In the genomic region with DNA sequence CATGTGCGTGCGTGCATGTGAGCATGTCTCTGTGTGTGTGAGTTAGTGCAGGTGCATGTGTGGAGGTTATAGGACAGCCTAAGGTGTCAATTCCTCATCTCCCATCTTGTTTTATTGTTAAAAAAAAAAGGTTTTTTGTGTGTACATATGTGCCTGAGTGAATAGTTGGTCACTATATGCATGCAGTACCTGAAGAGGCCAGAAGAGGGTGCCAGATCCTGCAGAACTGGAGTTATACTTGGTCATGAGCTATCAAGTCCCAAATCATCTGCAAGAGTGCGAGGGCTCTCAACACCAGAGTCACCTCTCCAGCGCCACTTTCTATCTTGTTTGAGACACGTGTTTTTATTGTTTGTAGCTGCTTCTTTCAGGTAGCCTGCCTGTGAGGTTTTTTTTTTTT, we compare ENCODE assay signal across 8 mouse cellular contexts.
DNase-seq lines count a peak whose midpoint lies in the region; ATAC-seq and TF ChIP-seq lines count a peak whose summit lies in the region.

No protein-coding gene starts in this region.

- no peak for DNase-seq in heart, adult 2 months
- DNase-seq in heart, adult 8-10 months (ENCODE audit: low spot score) = no peak
- DNase-seq in midbrain, embryonic 14.5 days = peak; percentile 63
- DNase-seq in embryo, embryonic 10 days (ENCODE audit: low spot score) = peak; percentile 51
- peak; percentile 45 for DNase-seq in retina, postnatal 1 day
- DNase-seq in ovary, postnatal 36 days (ENCODE audit: low spot score) = no peak
- DNase-seq in layer of hippocampus, adult 9-11 months = no peak

- H3K27ac ChIP-seq in heart, adult 2 months = no peak overlapping the region
- H3K27ac ChIP-seq in midbrain, embryonic 14.5 days (replicated peaks; ENCODE audit: low read depth, low read length) = no peak overlapping the region
- no peak overlapping the region for H3K27ac ChIP-seq in midbrain, embryonic 16.5 days (ENCODE audit: low read length)

- H3K4me3 ChIP-seq in heart, adult 2 months = no peak overlapping the region
- H3K4me3 ChIP-seq in midbrain, embryonic 14.5 days (replicated peaks; ENCODE audit: low read depth, low read length) = no peak overlapping the region
- no peak overlapping the region for H3K4me3 ChIP-seq in midbrain, embryonic 16.5 days (ENCODE audit: low read depth, low read length)

- TF ChIP-seq EP300 in heart, adult 2 months (IDR thresholded peaks at IDR 0.05; ENCODE audit: insufficient read depth, low read depth, low read length) = no peak

- H3K36me3 ChIP-seq in heart, adult 2 months (ENCODE audit: control insufficient read depth, insufficient read depth, low read length) = no peaks in the 10 kb centered on the region
- H3K36me3 ChIP-seq in midbrain, embryonic 14.5 days (ENCODE audit: control insufficient read depth, insufficient read depth, low read length) = no peaks in the 10 kb centered on the region
- no peaks in the 10 kb centered on the region for H3K36me3 ChIP-seq in midbrain, embryonic 16.5 days (ENCODE audit: control insufficient read depth, insufficient read depth, low read length)

- TF ChIP-seq CTCF in heart, adult 2 months (IDR thresholded peaks at IDR 0.05) = peak; percentile 58

- intact Hi-C loops in heart, adult 2 months (cut with DNase I) = no loop called here

- 79% methylated on average over 5 of the region's 5 CpGs for WGBS in heart, adult 2 months
- 84% methylated on average over 5 of the region's 5 CpGs for WGBS in midbrain, embryonic 14.5 days
- 69% methylated on average over 5 of the region's 5 CpGs for WGBS in midbrain, embryonic 16.5 days

- no peak for TF ChIP-seq POLR2A in heart, adult 2 months (IDR thresholded peaks at IDR 0.05; ENCODE audit: insufficient read depth, low read depth, low read length)

- ATAC-seq in midbrain, embryonic 14.5 days (ENCODE audit: low FRiP score, low TSS enrichment) = no peak
- no peak for ATAC-seq in midbrain, embryonic 16.5 days

- no peak overlapping the region for H3K4me2 ChIP-seq in midbrain, embryonic 14.5 days (ENCODE audit: low read length)
- H3K4me2 ChIP-seq in midbrain, embryonic 16.5 days (ENCODE audit: low read length) = no peak overlapping the region

- no peaks in the 10 kb centered on the region for H3K4me1 ChIP-seq in heart, adult 2 months (ENCODE audit: control insufficient read depth, insufficient read depth, low read length)
- no peaks in the 10 kb centered on the region for H3K4me1 ChIP-seq in midbrain, embryonic 14.5 days (ENCODE audit: control insufficient read depth, insufficient read depth, low read length)
- H3K4me1 ChIP-seq in midbrain, embryonic 16.5 days (ENCODE audit: control insufficient read depth, insufficient read depth, low read length) = peaks cover 3% of the 10 kb centered on the region; the same call in 1 of the 2 replicates

- no peaks in the 10 kb centered on the region for H3K79me2 ChIP-seq in heart, adult 2 months (replicated peaks; ENCODE audit: control insufficient read depth, insufficient read depth, low read length)

- H3K27me3 ChIP-seq in heart, adult 2 months (ENCODE audit: control insufficient read depth, insufficient read depth, low read length) = no peaks in the 10 kb centered on the region
- H3K27me3 ChIP-seq in midbrain, embryonic 14.5 days (ENCODE audit: control insufficient read depth, insufficient read depth, low read length) = no peaks in the 10 kb centered on the region
- no peaks in the 10 kb centered on the region for H3K27me3 ChIP-seq in midbrain, embryonic 16.5 days (ENCODE audit: control insufficient read depth, insufficient read depth, low read depth, low read length)

- no peaks in the 10 kb centered on the region for H3K9me3 ChIP-seq in midbrain, embryonic 14.5 days (ENCODE audit: control insufficient read depth, low read length)
- no peaks in the 10 kb centered on the region for H3K9me3 ChIP-seq in midbrain, embryonic 16.5 days (replicated peaks; ENCODE audit: control insufficient read depth, low read length, poor library complexity, severe bottlenecking)

- no peak overlapping the region for H3K9ac ChIP-seq in heart, adult 2 months (ENCODE audit: low read depth, low read length)
- H3K9ac ChIP-seq in midbrain, embryonic 14.5 days (replicated peaks; ENCODE audit: low read length) = no peak overlapping the region
- no peak overlapping the region for H3K9ac ChIP-seq in midbrain, embryonic 16.5 days (ENCODE audit: low read depth, low read length)

Comparison
In these comparisons a context has a peak if more than half of its experiments do, and no peak if none do; other contexts are left out.
1. DNase-seq: peak in midbrain, embryonic 14.5 days (single experiment), embryo, embryonic 10 days (single experiment) and retina, postnatal 1 day (single experiment); none in heart, adult 2 months (0 of 2), heart, adult 8-10 months (single experiment), ovary, postnatal 36 days (single experiment) and layer of hippocampus, adult 9-11 months (single experiment).